Mouse (Mus musculus) megakaryocyte, embryonic 14.5 days (primary cell): ENCODE measurements around the gene Zbtb9.

Experiments used
- FLI1 ChIP-seq: IDR thresholded peaks from 2 replicates; pipeline ENCODE4 v1.6.1; 2012; ENCODE audit warnings: low read length, inconsistent platforms, mixed read lengths
- GATA1 ChIP-seq: IDR thresholded peaks from 3 replicates; pipeline ENCODE4 v1.6.1; 2012; ENCODE audit warnings: mixed read lengths, low read length, inconsistent platforms, borderline replicate concordance

- TF ChIP-seq GATA1, result no peak
- no peak for TF ChIP-seq FLI1
These were observed 68.8 kb downstream of the Zbtb9 start for GRCm38 (mm10) chr17:27041787-27042055.
